21 mouse cellular contexts compared by ENCODE assay signal in the genomic region with DNA sequence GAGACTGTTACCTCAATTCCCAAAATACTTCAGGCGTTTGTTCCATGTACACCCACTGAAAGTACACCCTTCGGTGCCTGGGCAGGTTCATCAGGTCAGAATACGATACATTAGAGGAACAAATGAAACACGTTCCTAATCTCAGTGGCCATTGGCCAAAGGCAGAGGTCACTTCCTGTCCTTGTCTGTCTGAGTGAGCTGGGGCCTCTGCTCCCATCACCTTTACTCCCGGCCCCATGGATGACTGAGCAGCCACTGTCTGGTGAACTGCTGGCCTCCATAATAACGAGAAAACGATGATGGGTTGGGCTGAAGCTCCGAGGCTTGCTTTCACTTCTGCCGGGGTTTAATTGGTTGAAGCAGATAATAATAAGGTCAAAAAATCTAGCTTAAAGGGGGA.
DNase-seq lines count a peak whose midpoint lies in the region; ATAC-seq lines count a peak whose summit lies in the region.
"Had no signal": no experiment of that assay in that cellular context is flagged by ENCODE, and none has a peak within 500 bp of the region (broad histone marks: within the 10 kb centered on the region; RNA-seq: fewer than 3 reads in every experiment).

No protein-coding gene starts in this region.

- H3K4me1 ChIP-seq in neural tube, embryonic 12.5 days: no peaks in the 10 kb centered on the region
- H3K4me1 ChIP-seq: forebrain, embryonic 15.5 days; heart, embryonic 13.5 days; limb, embryonic 13.5 days had no signal

- H3K9me3 ChIP-seq in neural tube, embryonic 12.5 days: no peaks in the 10 kb centered on the region
- H3K9me3 ChIP-seq: forebrain, embryonic 15.5 days; heart, embryonic 13.5 days; limb, embryonic 13.5 days; liver, embryonic 15.5 days; neural tube, embryonic 13.5 days had no signal

- ATAC-seq in neural tube, embryonic 12.5 days (ENCODE audit: low FRiP score, low read depth): peak; percentile 50; the same call in 1 of the 2 replicates
- ATAC-seq: forebrain, embryonic 15.5 days; hindbrain, embryonic 16.5 days; lung, postnatal 0 days had no signal

- DNase-seq in neural tube, embryonic 10.5 days (ENCODE audit: extremely low spot score, low spot score): no peak
- DNase-seq in kidney, adult 9 months: peak; percentile 47
- peak; percentile 27 to 70 for DNase-seq in kidney, postnatal 36 days
- no peak for DNase-seq in ovary, postnatal 14 days (ENCODE audit: low spot score)
- no peak for DNase-seq in liver
- no peak for DNase-seq in lung, postnatal 36 days
- DNase-seq: adrenal gland, adult 2 months; cerebellum, postnatal 10 days; gastrocnemius, adult 2 months; heart, adult 11 months; heart, postnatal 36 days; thymus, postnatal 4 days had no signal

- no peak overlapping the region for H3K27ac ChIP-seq in neural tube, embryonic 12.5 days
- H3K27ac ChIP-seq: forebrain, embryonic 15.5 days; gastrocnemius, adult 2 months; heart, embryonic 13.5 days; limb, embryonic 13.5 days; liver, embryonic 15.5 days; neural tube, embryonic 13.5 days had no signal

- H3K9ac ChIP-seq in neural tube, embryonic 12.5 days: no peak overlapping the region
- H3K9ac ChIP-seq: forebrain, embryonic 15.5 days; heart, embryonic 13.5 days; limb, embryonic 13.5 days; liver, embryonic 15.5 days; neural tube, embryonic 13.5 days had no signal

- H3K4me3 ChIP-seq in neural tube, embryonic 12.5 days: no peak overlapping the region
- H3K4me3 ChIP-seq: erythroblast, embryonic 14.5 days; forebrain, embryonic 15.5 days; gastrocnemius, adult 2 months; heart, embryonic 13.5 days; limb, embryonic 13.5 days; liver, embryonic 15.5 days; neural tube, embryonic 13.5 days had no signal

- no peaks in the 10 kb centered on the region for H3K36me3 ChIP-seq in neural tube, embryonic 12.5 days
- H3K36me3 ChIP-seq: forebrain, embryonic 15.5 days; heart, embryonic 13.5 days; limb, embryonic 13.5 days; liver, embryonic 15.5 days; neural tube, embryonic 13.5 days had no signal

- H3K27me3 ChIP-seq in neural tube, embryonic 12.5 days (replicated peaks): no peaks in the 10 kb centered on the region
- H3K27me3 ChIP-seq: forebrain, embryonic 15.5 days; heart, embryonic 13.5 days; limb, embryonic 13.5 days; liver, embryonic 15.5 days; neural tube, embryonic 13.5 days had no signal

- no peak overlapping the region for H3K4me2 ChIP-seq in neural tube, embryonic 12.5 days (replicated peaks)
- H3K4me2 ChIP-seq: forebrain, embryonic 15.5 days; heart, embryonic 13.5 days; limb, embryonic 13.5 days; liver, embryonic 15.5 days; neural tube, embryonic 13.5 days had no signal

- 76% methylated on average over 9 of the region's 9 CpGs for WGBS in neural tube, embryonic 12.5 days

Comparison
In these comparisons a context has a peak if more than half of its experiments do, and no peak if none do; other contexts are left out.
1. DNase-seq: peak in kidney, adult 9 months (single experiment) and kidney, postnatal 36 days (2 of 2); none in neural tube, embryonic 10.5 days (single experiment), ovary, postnatal 14 days (single experiment), liver (single experiment) and lung, postnatal 36 days (single experiment).